Mouse (Mus musculus) C2C12 (cell line): ENCODE data around the gene Ugcg.
A peak's percentile ranks its signal among the peaks of the same experiment; 100 is the strongest.

Source experiments
- CEBPB ChIP-seq: IDR thresholded peaks from one replicate; pipeline ENCODE4 v1.6.1; 2011; ENCODE audit warnings: low read depth, mild to moderate bottlenecking, control low read depth, moderate library complexity
- CTCF ChIP-seq: IDR thresholded peaks from one replicate; pipeline ENCODE4 v1.5.1; 2011; ENCODE audit not compliant: control insufficient read depth, insufficient read depth, insufficient read length
- MAX ChIP-seq: IDR thresholded peaks from one replicate; pipeline ENCODE4 v1.6.1; 2011; ENCODE audit warnings: mild to moderate bottlenecking, control low read depth
- MYOD1 ChIP-seq: IDR thresholded peaks from one replicate; pipeline ENCODE4 v1.6.1; 2011; ENCODE audit warnings: low read depth; ENCODE audit not compliant: control insufficient read depth, insufficient read length
- MYOG ChIP-seq: IDR thresholded peaks from one replicate; pipeline ENCODE4 v1.6.1; 2011; ENCODE audit not compliant: control insufficient read depth, insufficient read length; ENCODE audit errors: extremely low read depth
- USF1 ChIP-seq: IDR thresholded peaks from one replicate; pipeline ENCODE4 v1.6.1; 2011; ENCODE audit warnings: low read depth, mild to moderate bottlenecking, control low read depth, moderate library complexity

DNA sequence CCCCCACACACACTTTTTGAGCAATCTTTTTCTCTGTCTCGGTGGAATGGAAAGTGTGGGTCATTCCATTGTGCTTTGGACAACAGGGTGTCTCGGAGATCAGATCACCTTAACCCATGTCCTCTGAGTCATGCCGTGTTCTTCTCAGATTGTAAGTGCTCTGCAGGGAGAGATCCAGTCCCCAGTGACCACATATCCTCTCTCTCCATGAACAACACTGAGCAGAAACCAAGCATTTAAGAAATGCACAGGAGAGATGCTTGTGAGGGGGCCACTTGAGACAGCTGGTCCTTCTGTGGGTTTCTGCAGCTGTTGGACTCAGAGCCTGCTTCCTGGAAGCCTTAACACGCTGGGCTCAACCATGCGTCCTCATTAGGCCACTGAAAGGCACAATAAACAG lies 66.9 kb downstream of the Ugcg start:
- TF ChIP-seq USF1, result no peak
- TF ChIP-seq CTCF, result no peak
- TF ChIP-seq CEBPB, result no peak
- peak; percentile 99 for TF ChIP-seq MYOD1
- peak; percentile 39 for TF ChIP-seq MAX
- TF ChIP-seq MYOG, result no peak
